Comparison of ENCODE assay signal across 8 mouse cellular contexts in genomic region chr10:81413310-81414261, GRCm38 (mm10). TPM values are rescaled to one million over a fixed set of nuclear protein-coding genes. Genes with fewer than 3 reads are reported as not detected.
A peak's percentile ranks its signal among the peaks of the same experiment; 100 is the strongest.
DNase-seq lines count a peak whose midpoint lies in the region; ATAC-seq and TF ChIP-seq lines count a peak whose summit lies in the region.

No protein-coding gene starts in this region.

- TF ChIP-seq EP300 in ES-Bruce4 (IDR thresholded peaks at IDR 0.05; ENCODE audit: insufficient read depth, low read depth, low read length), result no peak
- peak; percentile 89 for TF ChIP-seq EP300 in lung, postnatal 0 days (IDR thresholded peaks at IDR 0.05)

- no peak for TF ChIP-seq POLR2A in ES-Bruce4 (IDR thresholded peaks at IDR 0.05; ENCODE audit: insufficient read depth, low read length)

- H3K4me3 ChIP-seq in ES-Bruce4 (ENCODE audit: low read depth, low read length), result peak overlapping the region; percentile 45
- 0 out of 2 replicates have a peak overlapping the region, but pooled peaks have one; percentile 10 for H3K4me3 ChIP-seq in lung, postnatal 0 days (ENCODE audit: low read depth, low read length)

- H3K27me3 ChIP-seq in ES-Bruce4 (ENCODE audit: control insufficient read depth, insufficient read depth, low read length, poor library complexity, severe bottlenecking), result no peaks in the 10 kb centered on the region
- no peaks in the 10 kb centered on the region for H3K27me3 ChIP-seq in lung, postnatal 0 days (replicated peaks; ENCODE audit: insufficient read depth, low read length)

- H3K9me3 ChIP-seq in ES-Bruce4 (replicated peaks; ENCODE audit: control insufficient read depth, insufficient read depth, low read length, poor library complexity, severe bottlenecking), result no peaks in the 10 kb centered on the region
- H3K9me3 ChIP-seq in lung, postnatal 0 days (ENCODE audit: low read length), result no peaks in the 10 kb centered on the region

- H3K9ac ChIP-seq in ES-Bruce4 (ENCODE audit: low read depth, poor library complexity, severe bottlenecking), result 0 out of 2 replicates have a peak overlapping the region, but pooled peaks have one; percentile 18
- 0 out of 2 replicates have a peak overlapping the region, but pooled peaks have one; percentile 16 for H3K9ac ChIP-seq in lung, postnatal 0 days (replicated peaks; ENCODE audit: low read depth)

- peak overlapping the region; percentile 68; the same call in 1 of the 2 replicates for H3K27ac ChIP-seq in ES-Bruce4 (ENCODE audit: insufficient read depth, low read length)
- H3K27ac ChIP-seq in lung, postnatal 0 days (ENCODE audit: low read length), result peak overlapping the region; percentile 89

- 24% methylated on average over 24 of the region's 26 CpGs for WGBS in lung, postnatal 0 days

- no peak for TF ChIP-seq CTCF in ES-Bruce4 (IDR thresholded peaks at IDR 0.05; ENCODE audit: low read depth, low read length)
- peak; percentile 40 for TF ChIP-seq CTCF in lung, postnatal 0 days (IDR thresholded peaks at IDR 0.05)

- H3K4me2 ChIP-seq in lung, postnatal 0 days (replicated peaks; ENCODE audit: low read depth, low read length), result peak overlapping the region; percentile 52

- ATAC-seq in lung, postnatal 0 days, result peak; percentile 49

- H3K36me3 ChIP-seq in ES-Bruce4 (ENCODE audit: control insufficient read depth, insufficient read depth, low read length, poor library complexity, severe bottlenecking), result no peaks in the 10 kb centered on the region
- H3K36me3 ChIP-seq in lung, postnatal 0 days (ENCODE audit: insufficient read depth, low read length), result no peaks in the 10 kb centered on the region

- peaks cover 39% of the 10 kb centered on the region for H3K4me1 ChIP-seq in ES-Bruce4 (ENCODE audit: control insufficient read depth, insufficient read depth, low read length)
- H3K4me1 ChIP-seq in lung, postnatal 0 days (ENCODE audit: insufficient read depth, low read depth, low read length), result peaks cover 60% of the 10 kb centered on the region

- DNase-seq in adrenal gland, postnatal 36 days, result peak; percentile 88 to 93
- DNase-seq in forelimb bud, embryonic 11.5 days (ENCODE audit: low read depth, low spot score), result peak; percentile 57
- peak; percentile 91 for DNase-seq in heart, postnatal 4 days
- DNase-seq in layer of hippocampus, adult 9-11 months, result peak; percentile 86
- DNase-seq in lung, postnatal 0 days (ENCODE audit: low spot score), result peak; percentile 90
- DNase-seq in retina, embryonic 14.5 days (ENCODE audit: low spot score), result peak; percentile 77
- no peak for DNase-seq in MN1 (ENCODE audit: low spot score)

RNA-seq across cellular contexts. Expression of gene Smim24, which starts 20.7 kb away (rescaled TPM):
- polyA plus RNA-seq in ES-Bruce4 (2011; ENCODE audit: insufficient read depth, insufficient read length, low read depth, missing spikeins), result 4.8 and 5.3 TPM in 2 replicates
- total RNA-seq in adrenal gland, postnatal 36 days (2021), result 1 to 10 TPM; 1.2 to 1.6 TPM
- 1 to 10 TPM; 1.9 to 2.4 TPM for total RNA-seq in heart, postnatal 4 days (2021)
- 3.1 and 3.6 TPM in 2 replicates for polyA plus RNA-seq in lung, postnatal 0 days (2015; fragmentation: Nextera tagmentation; extraction: Ambion mirVana)

RNA-seq across cellular contexts. Expression of gene Gm48552, which starts 24.8 kb away (rescaled TPM):
- polyA plus RNA-seq in ES-Bruce4 (2011; ENCODE audit: insufficient read depth, insufficient read length, low read depth, missing spikeins), result 1.1 TPM in 1 of 2 replicates, not detected in the other
- total RNA-seq in adrenal gland, postnatal 36 days (2021), result 1 to 10 TPM in 1 of 2 experiments, not detected in 1; 1.5 TPM
- under 1 TPM; 0.72 to 0.98 TPM for total RNA-seq in heart, postnatal 4 days (2021)
- polyA plus RNA-seq in lung, postnatal 0 days (2015; fragmentation: Nextera tagmentation; extraction: Ambion mirVana), result 0.20 and 0.63 TPM in 2 replicates

RNA-seq across cellular contexts. Expression of gene Gm48551, which starts 29.3 kb away (rescaled TPM):
- 1.5 TPM in 1 of 2 replicates, not detected in the other for polyA plus RNA-seq in ES-Bruce4 (2011; ENCODE audit: insufficient read depth, insufficient read length, low read depth, missing spikeins)
- 1 to 10 TPM; 1.1 to 1.7 TPM for total RNA-seq in adrenal gland, postnatal 36 days (2021)
- under 1 TPM; 0.55 to 0.70 TPM for total RNA-seq in heart, postnatal 4 days (2021)
- 2.4 and 3.0 TPM in 2 replicates for polyA plus RNA-seq in lung, postnatal 0 days (2015; fragmentation: Nextera tagmentation; extraction: Ambion mirVana)

RNA-seq across cellular contexts. Expression of gene Dohh, which starts 29.4 kb away (rescaled TPM):
- 52.9 and 70.3 TPM in 2 replicates for polyA plus RNA-seq in ES-Bruce4 (2011; ENCODE audit: insufficient read depth, insufficient read length, low read depth, missing spikeins)
- total RNA-seq in adrenal gland, postnatal 36 days (2021), result 10 to 100 TPM; 48.9 to 54.0 TPM
- 10 to 100 TPM; 52.9 to 55.9 TPM for total RNA-seq in heart, postnatal 4 days (2021)
- 49.4 and 55.2 TPM in 2 replicates for polyA plus RNA-seq in lung, postnatal 0 days (2015; fragmentation: Nextera tagmentation; extraction: Ambion mirVana)

RNA-seq across cellular contexts. Expression of gene Fzr1, which starts 35.3 kb away (rescaled TPM):
- polyA plus RNA-seq in ES-Bruce4 (2011; ENCODE audit: insufficient read depth, insufficient read length, low read depth, missing spikeins), result 47.8 and 51.4 TPM in 2 replicates
- total RNA-seq in adrenal gland, postnatal 36 days (2021), result 10 to 100 TPM; 37.8 to 49.0 TPM
- total RNA-seq in heart, postnatal 4 days (2021), result 10 to 100 TPM; 55.4 to 56.8 TPM
- polyA plus RNA-seq in lung, postnatal 0 days (2015; fragmentation: Nextera tagmentation; extraction: Ambion mirVana), result 39.5 and 39.7 TPM in 2 replicates
